Mouse (Mus musculus) adrenal gland, adult 8-10 months (tissue): ENCODE results near the gene Gmip. TPM values are rescaled to one million over a fixed set of nuclear protein-coding genes. Genes with fewer than 3 reads are reported as not detected.

ENCODE experiments used
- DNase-seq: peaks from one replicate; pipeline ENCODE4 v3.0.0; 2022
- total RNA-seq, 4 experiments: library from RNA; stranded (reverse); gene quantifications; 2 replicates each; pipeline ENCODE4 v1.2.4; 2022

The Gmip gene
- total RNA-seq, 4 experiments from 2014 or later = 14.3 to 23.7 (median 18.9) TPM

GRCm38 (mm10) chr8:69863387-69864020 lies 55.0 kb downstream of the Gmip start:
- no peak for DNase-seq

GRCm38 (mm10) chr8:69864180-69864579 lies 55.7 kb downstream of the Gmip start:
- DNase-seq = no peak

GRCm38 (mm10) chr8:69867696-69868326 lies 59.3 kb downstream of the Gmip start:
- no peak for DNase-seq

- DNase-seq = no peak
These were observed 61.7 kb downstream of the Gmip start for GRCm38 (mm10) chr8:69870003-69870765.

- no peak for DNase-seq
These were observed 62.4 kb downstream of the Gmip start for GRCm38 (mm10) chr8:69870907-69871306.

Other genes starting within 250 kb of the Gmip start
- gene Zfp868, start 183.1 kb upstream of the Gmip start, total RNA-seq = 10 to 100 TPM; 12.4 to 24.6 (median 17.5) TPM
- 1 to 10 TPM; 2.4 to 3.6 (median 3.3) TPM for gene Zfp964, start 154.2 kb upstream of the Gmip start, total RNA-seq
- 10 to 100 TPM; 22.4 to 28.2 (median 25.8) TPM for gene Zfp869, start 98.0 kb upstream of the Gmip start, total RNA-seq
- gene Zfp963, start 58.7 kb upstream of the Gmip start, total RNA-seq = 1 to 10 TPM; 4.0 to 5.6 (median 4.7) TPM
- gene Gm20422, start 33.8 kb upstream of the Gmip start, total RNA-seq = 1 to 10 TPM in 3 of 4 experiments, under 1 TPM in 1; 0.52 to 3.2 (median 2.6) TPM
- 10 to 100 TPM; 38.4 to 44.3 (median 40.4) TPM for gene Atp13a1, start 17.5 kb upstream of the Gmip start, total RNA-seq
- gene Zfp866, start 17.5 kb upstream of the Gmip start, total RNA-seq = 10 to 100 TPM; 22.8 to 34.3 (median 28.7) TPM
- 1 to 10 TPM; 2.4 to 4.8 (median 3.6) TPM for gene Lpar2, start 13.8 kb downstream of the Gmip start, total RNA-seq
- gene Pbx4, start 23.8 kb downstream of the Gmip start, total RNA-seq = 1 to 10 TPM; 1.7 to 3.7 (median 2.7) TPM
- gene Cilp2, start 79.0 kb downstream of the Gmip start, total RNA-seq = under 1 TPM in 2 of 4 experiments, not detected in 2; 0.06 to 0.08 TPM
- under 1 TPM; 0.34 to 0.59 (median 0.38) TPM for gene Tssk6, start 93.5 kb downstream of the Gmip start, total RNA-seq
- gene Ndufa13, start 93.9 kb downstream of the Gmip start, total RNA-seq = 100 to 1,000 TPM; 102 to 174 (median 123) TPM
- 1 to 10 TPM in 1 of 4 experiments, under 1 TPM in 1, not detected in 2; 0.38 to 1.3 TPM for gene Yjefn3, start 94.0 kb downstream of the Gmip start, total RNA-seq
- gene Gatad2a, start 187.7 kb downstream of the Gmip start, total RNA-seq = 100 to 1,000 TPM in 3 of 4 experiments, 10 to 100 TPM in 1; 99.1 to 124 (median 106) TPM
- gene Mau2, start 234.1 kb downstream of the Gmip start, total RNA-seq = 10 to 100 TPM; 58.7 to 77.4 (median 63.3) TPM
- gene Sugp1, start 234.1 kb downstream of the Gmip start, total RNA-seq = 10 to 100 TPM; 31.6 to 53.3 (median 39.2) TPM